Mouse (Mus musculus): ENCODE results near the gene Acot13.
A peak's percentile ranks its signal among the peaks of the same experiment; 100 is the strongest.
"Not testable (repeated sequence)": the region's sequence is repeated elsewhere in the genome, so short reads cannot be mapped to it uniquely, and the experiment has no call there.

Gene Acot13

GRCm38 (mm10) chr13:24831353-24832130 is at the start of gene Acot13, which contains the start of gene Tdp2:
Gene Acot13, minus strand, starts transcription at chr13:24831540.
Gene Tdp2, plus strand, starts transcription at chr13:24831679.
- ATAC-seq (ENCODE audit: insufficient number of reproducible peaks, low FRiP score, low TSS enrichment) = peak; percentile 93

- no peak for ATAC-seq (ENCODE audit: insufficient number of reproducible peaks, low FRiP score, low TSS enrichment)
Measured at GRCm38 (mm10) chr13:24880704-24881103, 49.4 kb upstream of the Acot13 start.

- ATAC-seq (ENCODE audit: insufficient number of reproducible peaks, low FRiP score, low TSS enrichment) = no peak
Measured at GRCm38 (mm10) chr13:24880208-24880607, 48.9 kb upstream of the Acot13 start.

GRCm38 (mm10) chr13:24879359-24880040 is 48.2 kb upstream of the Acot13 start:
- ATAC-seq (ENCODE audit: insufficient number of reproducible peaks, low FRiP score, low TSS enrichment) = no peak

- ATAC-seq (ENCODE audit: insufficient number of reproducible peaks, low FRiP score, low TSS enrichment) = no peak
Measured at GRCm38 (mm10) chr13:24868233-24868632, 36.9 kb upstream of the Acot13 start.

GRCm38 (mm10) chr13:24867789-24868188 is 36.4 kb upstream of the Acot13 start:
- ATAC-seq (ENCODE audit: insufficient number of reproducible peaks, low FRiP score, low TSS enrichment) = no peak

- no peak for ATAC-seq (ENCODE audit: insufficient number of reproducible peaks, low FRiP score, low TSS enrichment)
Measured at GRCm38 (mm10) chr13:24866430-24867402, 35.4 kb upstream of the Acot13 start.

GRCm38 (mm10) chr13:24862520-24862919 is 31.2 kb upstream of the Acot13 start:
- ATAC-seq (ENCODE audit: insufficient number of reproducible peaks, low FRiP score, low TSS enrichment) = peak; percentile 61

GRCm38 (mm10) chr13:24862021-24862420 is 30.7 kb upstream of the Acot13 start:
- no peak for ATAC-seq (ENCODE audit: insufficient number of reproducible peaks, low FRiP score, low TSS enrichment)

- ATAC-seq (ENCODE audit: insufficient number of reproducible peaks, low FRiP score, low TSS enrichment) = no peak
Measured at GRCm38 (mm10) chr13:24861084-24861483, 29.7 kb upstream of the Acot13 start.

GRCm38 (mm10) chr13:24859115-24859514 is 27.8 kb upstream of the Acot13 start:
- no peak for ATAC-seq (ENCODE audit: insufficient number of reproducible peaks, low FRiP score, low TSS enrichment)

- ATAC-seq (ENCODE audit: insufficient number of reproducible peaks, low FRiP score, low TSS enrichment) = no peak
Measured at GRCm38 (mm10) chr13:24852570-24852969, 21.2 kb upstream of the Acot13 start.

- no peak for ATAC-seq (ENCODE audit: insufficient number of reproducible peaks, low FRiP score, low TSS enrichment)
Measured at GRCm38 (mm10) chr13:24851989-24852388, 20.6 kb upstream of the Acot13 start.

GRCm38 (mm10) chr13:24849318-24849717 is 18.0 kb upstream of the Acot13 start:
- ATAC-seq (ENCODE audit: insufficient number of reproducible peaks, low FRiP score, low TSS enrichment) = no peak

- ATAC-seq (ENCODE audit: insufficient number of reproducible peaks, low FRiP score, low TSS enrichment) = peak; percentile 86
Measured at GRCm38 (mm10) chr13:24844983-24845955, 13.9 kb upstream of the Acot13 start, which contains the start of gene D130043K22Rik. Gene D130043K22Rik, plus strand, starts transcription at chr13:24845135.

- no peak for ATAC-seq (ENCODE audit: insufficient number of reproducible peaks, low FRiP score, low TSS enrichment)
Measured at GRCm38 (mm10) chr13:24841702-24842101, 10.4 kb upstream of the Acot13 start.

GRCm38 (mm10) chr13:24839831-24840230 is 8.5 kb upstream of the Acot13 start:
- ATAC-seq (ENCODE audit: insufficient number of reproducible peaks, low FRiP score, low TSS enrichment) = no peak

- ATAC-seq (ENCODE audit: insufficient number of reproducible peaks, low FRiP score, low TSS enrichment) = not testable (repeated sequence)
Measured at GRCm38 (mm10) chr13:24837765-24838164, 6.4 kb upstream of the Acot13 start.

GRCm38 (mm10) chr13:24832811-24833155 is 1.4 kb upstream of the Acot13 start:
- no peak for ATAC-seq (ENCODE audit: insufficient number of reproducible peaks, low FRiP score, low TSS enrichment)
